Mouse (Mus musculus) forebrain, embryonic 13.5 days (tissue): ENCODE results near the gene Zfp362. TPM values are rescaled to one million over a fixed set of nuclear protein-coding genes. Genes with fewer than 3 reads are reported as not detected.

Experiments used
- ATAC-seq: fragments of 200-750 bp; cut with Nextera tagmentation; 2 replicates; pipeline ENCODE4 v1.8.0; 2017
- H3K27ac ChIP-seq: fragments of 300-500 bp; sonication (generic); 2 replicates; pipeline ENCODE4 v1.5.1; 2015; ENCODE audit warnings: inconsistent platforms, mild to moderate bottlenecking, moderate library complexity
- H3K27me3 ChIP-seq: fragments of 300-500 bp; sonication (generic); 2 replicates; pipeline ENCODE4 v1.6.1; 2015; ENCODE audit warnings: mild to moderate bottlenecking, inconsistent platforms
- H3K36me3 ChIP-seq: fragments of 300-500 bp; sonication (generic); 2 replicates; pipeline ENCODE4 v1.6.1; 2015; ENCODE audit warnings: mild to moderate bottlenecking, inconsistent platforms; ENCODE audit not compliant: poor library complexity, severe bottlenecking
- H3K4me1 ChIP-seq: fragments of 300-500 bp; sonication (generic); 2 replicates; pipeline ENCODE4 v1.6.1; 2015; ENCODE audit warnings: inconsistent platforms
- H3K4me2 ChIP-seq: fragments of 300-500 bp; sonication (generic); 2 replicates; pipeline ENCODE4 v1.6.1; 2015; ENCODE audit warnings: inconsistent platforms, mild to moderate bottlenecking, moderate library complexity
- H3K4me3 ChIP-seq: fragments of 300-500 bp; sonication (generic); 2 replicates; pipeline ENCODE4 v1.5.1; 2015; ENCODE audit warnings: mild to moderate bottlenecking, inconsistent platforms
- H3K9ac ChIP-seq: fragments of 300-500 bp; sonication (generic); 2 replicates; pipeline ENCODE4 v1.6.1; 2015; ENCODE audit warnings: mild to moderate bottlenecking, inconsistent platforms
- H3K9me3 ChIP-seq: fragments of 300-500 bp; sonication (generic); replicated peaks from 2 replicates; pipeline ENCODE4 v1.6.1; 2016; ENCODE audit warnings: inconsistent platforms
- WGBS: fragments of 180-500 bp; shearing (Covaris S2); methylation state at CpG from one replicate; pipeline ENCODE4 v1.1.7; 2015; 5-methylcytosine and 5-hydroxymethylcytosine counted together
- polyA plus RNA-seq: library from polyadenylated mRNA; unstranded; fragments of >200 nt; fragmentation: Nextera tagmentation; extraction: Ambion mirVana; gene quantifications from 2 replicates; pipeline ENCODE4 v1.2.1, GENCODE M21; 2015

Zfp362 gene
- polyA plus RNA-seq, 1 experiment from 2014 or later: 42.3 TPM

DNA sequence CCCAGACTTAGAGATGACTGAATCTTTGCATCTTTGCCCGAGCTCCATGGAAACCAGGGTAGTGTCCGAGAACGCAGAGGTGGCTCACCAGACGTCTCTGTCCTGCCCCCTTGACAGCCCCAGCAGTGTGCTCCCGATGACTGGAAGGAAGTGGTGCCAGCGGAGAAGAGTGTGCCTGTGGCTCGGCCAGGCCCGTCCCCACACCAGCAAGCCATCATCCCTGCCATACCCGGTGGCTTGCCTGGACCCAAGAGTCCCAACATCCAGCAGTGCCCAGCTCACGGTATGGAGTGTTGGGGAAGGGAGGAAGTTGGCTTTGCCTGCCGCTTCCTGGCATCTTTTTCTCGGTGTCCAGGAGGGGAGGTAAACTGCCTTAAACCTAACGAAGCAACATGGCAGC, 82.4 kb downstream of the Zfp362 start:
- peak overlapping the region; percentile 18; the same call in 1 of the 2 replicates for H3K9ac ChIP-seq
- H3K27ac ChIP-seq: no peak overlapping the region
- 86% methylated on average over 13 of the region's 13 CpGs for WGBS
- H3K4me1 ChIP-seq: peaks cover 71% of the 10 kb centered on the region
- H3K9me3 ChIP-seq: no peaks in the 10 kb centered on the region
- ATAC-seq: no peak
- H3K4me3 ChIP-seq: no peak overlapping the region
- no peak overlapping the region for H3K4me2 ChIP-seq
- no peaks in the 10 kb centered on the region; the same call in 1 of the 2 replicates for H3K36me3 ChIP-seq
- H3K27me3 ChIP-seq: no peaks in the 10 kb centered on the region

Other genes starting within 250 kb of the Zfp362 start
- 4.9 and 5.4 TPM in 2 replicates for gene Zscan20, start 195.9 kb downstream of the Zfp362 start, polyA plus RNA-seq
- gene Tlr12, start 187.4 kb downstream of the Zfp362 start, polyA plus RNA-seq: 1.4 and 1.6 TPM in 2 replicates
- gene Phc2, start 151.3 kb downstream of the Zfp362 start, polyA plus RNA-seq: 34.9 and 38.2 TPM in 2 replicates
- 0.67 and 0.88 TPM in 2 replicates for gene A3galt2, start 50.7 kb downstream of the Zfp362 start, polyA plus RNA-seq
- gene Trim62, start 77.5 kb upstream of the Zfp362 start, polyA plus RNA-seq: 6.7 and 7.6 TPM in 2 replicates
- 11.3 and 13.5 TPM in 2 replicates for gene Azin2, start 156.4 kb upstream of the Zfp362 start, polyA plus RNA-seq
- gene Ak2, start 185.9 kb upstream of the Zfp362 start, polyA plus RNA-seq: 155 and 166 TPM in 2 replicates